Mouse (Mus musculus): ENCODE results near the gene Serpinb7.

DNA sequence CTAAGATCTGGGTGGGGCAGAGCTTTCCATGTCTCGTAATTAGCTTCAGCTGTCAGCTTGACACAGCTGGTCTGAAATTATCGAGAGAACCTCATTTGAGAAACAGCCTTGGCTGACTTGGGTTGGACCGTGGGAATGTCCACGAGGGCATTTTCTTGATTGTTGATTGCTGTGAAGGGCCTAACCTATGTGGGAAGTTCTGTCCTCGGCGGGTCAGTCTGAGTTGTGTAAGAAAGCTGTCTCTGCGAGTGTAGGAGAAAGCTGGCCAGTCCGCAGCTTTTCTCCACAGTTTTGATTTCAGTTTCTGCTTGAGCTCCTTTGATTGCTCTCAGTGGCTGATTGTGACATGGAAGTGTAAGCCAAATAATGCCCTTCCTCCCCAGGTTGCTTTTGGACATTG, 90.1 kb downstream of the Serpinb7 start:
- no peak for TF ChIP-seq POLR2A (IDR thresholded peaks at IDR 0.05; ENCODE audit: insufficient read depth, low read length)
- TF ChIP-seq CTCF (IDR thresholded peaks at IDR 0.05; ENCODE audit: low read depth, low read length) = no peak
- no peak for TF ChIP-seq EP300 (IDR thresholded peaks at IDR 0.05; ENCODE audit: insufficient read depth, low read depth, low read length)
